Mouse (Mus musculus) testis, adult 2 months (tissue): ENCODE results near the gene Zfp553.

Source experiments
- CTCF ChIP-seq: fragments of 200-500 bp; IDR thresholded peaks from 2 replicates; pipeline ENCODE4 v1.5.1; 2012; ENCODE audit warnings: low read depth, mild to moderate bottlenecking, inconsistent platforms, low read length, moderate library complexity; ENCODE audit not compliant: control insufficient read depth, insufficient read depth, insufficient replicate concordance
- POLR2A ChIP-seq: fragments of 200-500 bp; IDR thresholded peaks from 2 replicates; pipeline ENCODE4 v1.6.1; 2012; ENCODE audit warnings: low read depth, mild to moderate bottlenecking, inconsistent platforms, low read length, moderate library complexity; ENCODE audit not compliant: control insufficient read depth

GRCm38 (mm10) chr7:127233368-127233749 is 498 bp downstream of the Zfp553 start:
- no peak; the same call in 1 of the 2 replicates for TF ChIP-seq POLR2A
- no peak for TF ChIP-seq CTCF
